Mouse (Mus musculus): ENCODE measurements around the gene Unc93b1. TPM values are rescaled to one million over a fixed set of nuclear protein-coding genes. Genes with fewer than 3 reads are reported as not detected.

Unc93b1 gene
- polyA plus RNA-seq, 1 experiment: not detected

GRCm38 (mm10) chr19:3910206-3910605, 24.8 kb upstream of the Unc93b1 start:
- WGBS: 78% methylated on average over 5 of the region's 5 CpGs
- TF ChIP-seq CTCF (IDR thresholded peaks at IDR 0.05; ENCODE audit: insufficient read depth, low read depth, low read length) (no peak), POLR2A (IDR thresholded peaks at IDR 0.05; ENCODE audit: insufficient read depth, low read depth, low read length) (no peak)
- Histone ChIP-seq H3K4me3 (ENCODE audit: insufficient read depth, low read depth, low read length) (no peak overlapping the region), H3K4me1 (ENCODE audit: control insufficient read depth, insufficient read depth, low read length) (peaks cover 25% of the 10 kb centered on the region), H3K27ac (ENCODE audit: insufficient read depth, low read depth, low read length) (no peak overlapping the region)

GRCm38 (mm10) chr19:3912337-3913204, 22.4 kb upstream of the Unc93b1 start, which contains the start of gene Ndufs8:
Ndufs8 (minus strand) TSS chr19:3912774.
- Histone ChIP-seq H3K4me3 (ENCODE audit: insufficient read depth, low read depth, low read length) (peak within 1 kb of the TSS; percentile 75), H3K27ac (ENCODE audit: insufficient read depth, low read depth, low read length) (peak within 1 kb of the TSS; percentile 95), H3K4me1 (ENCODE audit: control insufficient read depth, insufficient read depth, low read length) (peaks cover 12% of the 10 kb centered on the region)
- TF ChIP-seq CTCF (IDR thresholded peaks at IDR 0.05; ENCODE audit: insufficient read depth, low read depth, low read length) (no peak), POLR2A (IDR thresholded peaks at IDR 0.05; ENCODE audit: insufficient read depth, low read depth, low read length) (no peak)
- WGBS: under 1% methylated on average over 43 of the region's 43 CpGs

- WGBS: 89% methylated on average over 8 of the region's 8 CpGs
- TF ChIP-seq POLR2A (IDR thresholded peaks at IDR 0.05; ENCODE audit: insufficient read depth, low read depth, low read length): no peak
- TF ChIP-seq CTCF (IDR thresholded peaks at IDR 0.05; ENCODE audit: insufficient read depth, low read depth, low read length): no peak
- Histone ChIP-seq H3K27ac (ENCODE audit: insufficient read depth, low read depth, low read length) (no peak overlapping the region), H3K4me1 (ENCODE audit: control insufficient read depth, insufficient read depth, low read length) (peaks cover 12% of the 10 kb centered on the region), H3K4me3 (ENCODE audit: insufficient read depth, low read depth, low read length) (no peak overlapping the region; the same call in 1 of the 2 replicates)
Measured at GRCm38 (mm10) chr19:3913692-3914091, 21.3 kb upstream of the Unc93b1 start.

- 92% methylated on average over 5 of the region's 5 CpGs for WGBS
- H3K4me1 ChIP-seq (ENCODE audit: control insufficient read depth, insufficient read depth, low read length): peaks cover 12% of the 10 kb centered on the region
- no peak overlapping the region for H3K4me3 ChIP-seq (ENCODE audit: insufficient read depth, low read depth, low read length)
- H3K27ac ChIP-seq (ENCODE audit: insufficient read depth, low read depth, low read length): no peak overlapping the region
- no peak for TF ChIP-seq POLR2A (IDR thresholded peaks at IDR 0.05; ENCODE audit: insufficient read depth, low read depth, low read length)
- no peak for TF ChIP-seq CTCF (IDR thresholded peaks at IDR 0.05; ENCODE audit: insufficient read depth, low read depth, low read length)
Measured at GRCm38 (mm10) chr19:3914535-3914934, 20.5 kb upstream of the Unc93b1 start.

GRCm38 (mm10) chr19:3916727-3917126, 18.3 kb upstream of the Unc93b1 start:
- Histone ChIP-seq H3K4me3 (ENCODE audit: insufficient read depth, low read depth, low read length) (no peak overlapping the region), H3K4me1 (ENCODE audit: control insufficient read depth, insufficient read depth, low read length) (peaks cover 7% of the 10 kb centered on the region), H3K27ac (ENCODE audit: insufficient read depth, low read depth, low read length) (no peak overlapping the region)
- TF ChIP-seq CTCF (IDR thresholded peaks at IDR 0.05; ENCODE audit: insufficient read depth, low read depth, low read length): no peak
- no peak for TF ChIP-seq POLR2A (IDR thresholded peaks at IDR 0.05; ENCODE audit: insufficient read depth, low read depth, low read length)
- WGBS: 72% methylated on average over 11 of the region's 11 CpGs

- H3K4me1 ChIP-seq (ENCODE audit: control insufficient read depth, insufficient read depth, low read length): 0 out of 2 replicates have a peak, but pooled peaks cover 7% of the 10 kb centered on the region
- no peak for TF ChIP-seq CTCF (IDR thresholded peaks at IDR 0.05; ENCODE audit: insufficient read depth, low read depth, low read length)
- TF ChIP-seq POLR2A (IDR thresholded peaks at IDR 0.05; ENCODE audit: insufficient read depth, low read depth, low read length): no peak
- H3K4me3 ChIP-seq (ENCODE audit: insufficient read depth, low read depth, low read length): no peak overlapping the region
- H3K27ac ChIP-seq (ENCODE audit: insufficient read depth, low read depth, low read length): no peak overlapping the region
Measured at GRCm38 (mm10) chr19:3919928-3920327, 15.1 kb upstream of the Unc93b1 start.

- 0 out of 2 replicates have a peak, but pooled peaks cover 7% of the 10 kb centered on the region for H3K4me1 ChIP-seq (ENCODE audit: control insufficient read depth, insufficient read depth, low read length)
- whole genome bisulfite sequencing: 55% methylated on average over 10 of the region's 10 CpGs
- TF ChIP-seq CTCF (IDR thresholded peaks at IDR 0.05; ENCODE audit: insufficient read depth, low read depth, low read length) (no peak), POLR2A (IDR thresholded peaks at IDR 0.05; ENCODE audit: insufficient read depth, low read depth, low read length) (no peak)
- H3K4me3 ChIP-seq (ENCODE audit: insufficient read depth, low read depth, low read length): no peak overlapping the region
- no peak overlapping the region for H3K27ac ChIP-seq (ENCODE audit: insufficient read depth, low read depth, low read length)
Measured at GRCm38 (mm10) chr19:3922661-3923371, 12.2 kb upstream of the Unc93b1 start.

GRCm38 (mm10) chr19:3923586-3923985, 11.4 kb upstream of the Unc93b1 start:
- 0 out of 2 replicates have a peak, but pooled peaks cover 7% of the 10 kb centered on the region for H3K4me1 ChIP-seq (ENCODE audit: control insufficient read depth, insufficient read depth, low read length)
- H3K4me3 ChIP-seq (ENCODE audit: insufficient read depth, low read depth, low read length): no peak overlapping the region
- 68% methylated on average over 13 of the region's 13 CpGs for WGBS
- TF ChIP-seq CTCF (IDR thresholded peaks at IDR 0.05; ENCODE audit: insufficient read depth, low read depth, low read length): no peak
- TF ChIP-seq POLR2A (IDR thresholded peaks at IDR 0.05; ENCODE audit: insufficient read depth, low read depth, low read length): no peak
- no peak overlapping the region for H3K27ac ChIP-seq (ENCODE audit: insufficient read depth, low read depth, low read length)

GRCm38 (mm10) chr19:3924190-3924589, 10.8 kb upstream of the Unc93b1 start:
- H3K4me3 ChIP-seq (ENCODE audit: insufficient read depth, low read depth, low read length): no peak overlapping the region

More at GRCm38 (mm10) chr19:3924190-3924589, 10.8 kb upstream of the Unc93b1 start:
- TF ChIP-seq POLR2A (IDR thresholded peaks at IDR 0.05; ENCODE audit: insufficient read depth, low read depth, low read length) (no peak), CTCF (IDR thresholded peaks at IDR 0.05; ENCODE audit: insufficient read depth, low read depth, low read length) (no peak)
- peaks cover 13% of the 10 kb centered on the region for H3K4me1 ChIP-seq (ENCODE audit: control insufficient read depth, insufficient read depth, low read length)
- 87% methylated on average over 8 of the region's 8 CpGs for WGBS
- H3K27ac ChIP-seq (ENCODE audit: insufficient read depth, low read depth, low read length): no peak overlapping the region

Measured in olfactory bulb, adult 2 months (tissue).